Mouse (Mus musculus) spleen, adult 2 months (tissue): ENCODE results near the gene Coro7. TPM values are rescaled to one million over a fixed set of nuclear protein-coding genes. Genes with fewer than 3 reads are reported as not detected.

ENCODE experiments used
- DNase-seq, 2 experiments: peaks; one replicate each; pipeline versions ENCODE4 v3.0.0 to v3.0.0-alpha.2; 2012 to 2021; ENCODE audit warnings: low spot score in 2 of 2, low read depth in 1 of 2
- H3K27ac ChIP-seq: fragments of 200-500 bp; 2 replicates; pipeline ENCODE4 v1.5.1; 2012; ENCODE audit warnings: low read length, inconsistent platforms; ENCODE audit not compliant: insufficient read depth
- H3K27me3 ChIP-seq: fragments of 200-500 bp; 2 replicates; pipeline ENCODE4 v1.6.1; 2012; ENCODE audit warnings: mild to moderate bottlenecking, moderate library complexity, low read length, inconsistent platforms; ENCODE audit not compliant: control insufficient read depth, insufficient read depth
- H3K36me3 ChIP-seq: fragments of 200-500 bp; 2 replicates; pipeline ENCODE4 v1.6.1; 2012; ENCODE audit warnings: mild to moderate bottlenecking, low read length, inconsistent platforms; ENCODE audit not compliant: control insufficient read depth, insufficient read depth
- H3K4me1 ChIP-seq: fragments of 200-500 bp; 2 replicates; pipeline ENCODE4 v1.6.1; 2011; ENCODE audit warnings: inconsistent platforms; ENCODE audit not compliant: control insufficient read depth, insufficient read depth, insufficient read length
- H3K4me3 ChIP-seq: fragments of 200-500 bp; 2 replicates; pipeline ENCODE4 v1.5.1; 2011; ENCODE audit warnings: mild to moderate bottlenecking, inconsistent platforms; ENCODE audit not compliant: insufficient read depth, insufficient read length; ENCODE audit errors: extremely low read depth
- CTCF ChIP-seq: fragments of 200-500 bp; IDR thresholded peaks from 2 replicates; pipeline ENCODE4 v1.5.1; 2011; ENCODE audit warnings: mild to moderate bottlenecking, inconsistent platforms; ENCODE audit not compliant: insufficient read depth, insufficient read length, insufficient replicate concordance; ENCODE audit errors: extremely low read depth
- POLR2A ChIP-seq: fragments of 200-500 bp; IDR thresholded peaks from 2 replicates; pipeline ENCODE4 v1.6.1; 2011; ENCODE audit warnings: low read depth, low read length, inconsistent platforms
- WGBS: fragments of 180-500 bp; shearing (Covaris S2); methylation state at CpG from one replicate; pipeline ENCODE4 v1.1.7; 2018; 5-methylcytosine and 5-hydroxymethylcytosine counted together
- polyA plus RNA-seq: library from polyadenylated mRNA; depleted of rRNA; stranded (reverse); fragments of >200 nt; gene quantifications from 2 replicates; pipeline ENCODE4 v1.2.3, GENCODE M21; 2012

Coro7 gene
- polyA plus RNA-seq, 1 experiment, result 150 TPM

- no peak for TF ChIP-seq CTCF
- no peak for TF ChIP-seq POLR2A
- WGBS, result 88% methylated on average over 2 of the region's 2 CpGs
These were observed 13.9 kb downstream of the Coro7 start for GRCm38 (mm10) chr16:4665726-4666125.

GRCm38 (mm10) chr16:4663806-4664205 lies 15.8 kb downstream of the Coro7 start:
- Histone ChIP-seq H3K27ac (no peak overlapping the region), H3K27me3 (no peaks in the 10 kb centered on the region), H3K4me3 (no peak overlapping the region), H3K36me3 (peaks cover 26% of the 10 kb centered on the region), H3K4me1 (no peaks in the 10 kb centered on the region)
- DNase-seq, result no peak
- 83% methylated on average over 2 of the region's 2 CpGs for WGBS
- TF ChIP-seq CTCF, result no peak
- no peak for TF ChIP-seq POLR2A

More at GRCm38 (mm10) chr16:4665726-4666125, 13.9 kb downstream of the Coro7 start:
- Histone ChIP-seq H3K4me1 (no peaks in the 10 kb centered on the region), H3K27ac (no peak overlapping the region), H3K4me3 (no peak overlapping the region), H3K36me3 (peaks cover 30% of the 10 kb centered on the region), H3K27me3 (no peaks in the 10 kb centered on the region)
- no peak for DNase-seq

GRCm38 (mm10) chr16:4661605-4662004 lies 18.0 kb downstream of the Coro7 start:
- no peak for DNase-seq
- 89% methylated on average over 2 of the region's 2 CpGs for WGBS
- H3K27ac ChIP-seq, result no peak overlapping the region
- TF ChIP-seq POLR2A (no peak), CTCF (no peak)
- no peaks in the 10 kb centered on the region for H3K4me1 ChIP-seq
- H3K27me3 ChIP-seq, result no peaks in the 10 kb centered on the region
- peaks cover 27% of the 10 kb centered on the region for H3K36me3 ChIP-seq
- H3K4me3 ChIP-seq, result no peak overlapping the region

GRCm38 (mm10) chr16:4659326-4659725 lies 20.3 kb downstream of the Coro7 start:
- Histone ChIP-seq H3K4me3 (no peak overlapping the region), H3K27me3 (no peaks in the 10 kb centered on the region), H3K36me3 (peaks cover 36% of the 10 kb centered on the region), H3K27ac (no peak overlapping the region), H3K4me1 (no peaks in the 10 kb centered on the region)
- no peak for TF ChIP-seq CTCF
- no peak for TF ChIP-seq POLR2A
- WGBS, result 77% methylated on average over 2 of the region's 2 CpGs
- no peak for DNase-seq

GRCm38 (mm10) chr16:4658781-4659245 lies 20.8 kb downstream of the Coro7 start:
- H3K4me3 ChIP-seq, result no peak overlapping the region
- WGBS, result 52% methylated on average over 11 of the region's 11 CpGs
- no peak for DNase-seq
- H3K27ac ChIP-seq, result peak overlapping the region; percentile 9; the same call in 1 of the 2 replicates
- no peaks in the 10 kb centered on the region for H3K4me1 ChIP-seq
- TF ChIP-seq CTCF (no peak), POLR2A (no peak)
- H3K27me3 ChIP-seq, result no peaks in the 10 kb centered on the region
- H3K36me3 ChIP-seq, result peaks cover 39% of the 10 kb centered on the region

- Histone ChIP-seq H3K4me3 (no peak overlapping the region), H3K36me3 (peaks cover 50% of the 10 kb centered on the region), H3K27me3 (no peaks in the 10 kb centered on the region), H3K27ac (0 out of 2 replicates have a peak overlapping the region, but pooled peaks have one; percentile 26), H3K4me1 (no peaks in the 10 kb centered on the region)
- 89% methylated on average over 9 of the region's 9 CpGs for whole genome bisulfite sequencing
- TF ChIP-seq CTCF, result no peak
- no peak for TF ChIP-seq POLR2A
- DNase-seq, result no peak
These were observed 23.0 kb downstream of the Coro7 start for GRCm38 (mm10) chr16:4656571-4657081.

- no peaks in the 10 kb centered on the region for H3K27me3 ChIP-seq
- no peak for TF ChIP-seq CTCF
- no peak for TF ChIP-seq POLR2A
- peaks cover 49% of the 10 kb centered on the region for H3K36me3 ChIP-seq
- no peaks in the 10 kb centered on the region for H3K4me1 ChIP-seq
- DNase-seq, result no peak
- 69% methylated on average over 11 of the region's 11 CpGs for WGBS
- H3K27ac ChIP-seq, result peak overlapping the region; percentile 26; the same call in 1 of the 2 replicates
- H3K4me3 ChIP-seq, result no peak overlapping the region
These were observed 23.6 kb downstream of the Coro7 start for GRCm38 (mm10) chr16:4655764-4656570.
